Mouse (Mus musculus) left cerebral cortex, adult 8-10 months (tissue): ENCODE measurements around the gene Foxo6. TPM values are rescaled to one million over a fixed set of nuclear protein-coding genes. Genes with fewer than 3 reads are reported as not detected.

ENCODE experiments used
- total RNA-seq, 4 experiments: library from RNA; stranded (reverse); gene quantifications; 2 replicates each; pipeline ENCODE4 v1.2.4; 2022

Foxo6 gene
- total RNA-seq, 4 experiments from 2014 or later, result 12.3 to 15.1 (median 13.7) TPM

Other genes with a start within 250 kb of the Foxo6 start
- gene AL607142.1, start 222.4 kb downstream of the Foxo6 start, total RNA-seq, result not detected
- under 1 TPM in 2 of 4 experiments, not detected in 2; 0.23 to 0.25 TPM for gene Edn2, start 126.1 kb downstream of the Foxo6 start, total RNA-seq
- gene Scmh1, start 117.9 kb upstream of the Foxo6 start, total RNA-seq, result 10 to 100 TPM; 85.6 to 99.5 (median 87.5) TPM
- under 1 TPM; 0.46 to 0.56 (median 0.51) TPM for gene Slfnl1, start 244.9 kb upstream of the Foxo6 start, total RNA-seq